Mouse (Mus musculus) urinary bladder, postnatal 0 days (tissue): ENCODE data around the gene 1500009L16Rik. TPM values are rescaled to one million over a fixed set of nuclear protein-coding genes. Genes with fewer than 3 reads are reported as not detected.

Experiments used
- polyA plus RNA-seq: library from polyadenylated mRNA; unstranded; fragments of >200 nt; fragmentation: Nextera tagmentation; extraction: Ambion mirVana; gene quantifications from 2 replicates; pipeline ENCODE4 v1.2.1, GENCODE M21; 2015

1500009L16Rik gene
- polyA plus RNA-seq, result 20.2 and 25.9 TPM in 2 replicates

GRCm38 (mm10) chr10:83722579-83723031 lies at the start of gene 1500009L16Rik:
Gene 1500009L16Rik (plus strand): TSS chr10:83722865.

Other genes with a start within 250 kb of the 1500009L16Rik start
- 3.5 and 4.3 TPM in 2 replicates for gene Aldh1l2, start 188.7 kb upstream of the 1500009L16Rik start, polyA plus RNA-seq
- gene Washc4, start 179.1 kb upstream of the 1500009L16Rik start, polyA plus RNA-seq, result 24.3 and 32.2 TPM in 2 replicates
- 22.6 and 29.3 TPM in 2 replicates for gene Appl2, start 74.1 kb upstream of the 1500009L16Rik start, polyA plus RNA-seq